Mouse (Mus musculus): ENCODE data around the gene Defb47. TPM values are rescaled to one million over a fixed set of nuclear protein-coding genes. Genes with fewer than 3 reads are reported as not detected.

The Defb47 gene
- total and polyA plus RNA-seq, 2 experiments from 2014 or later: not detected

- Histone ChIP-seq H3K4me2 (ENCODE audit: low read depth, low read length) (no peak within 1 kb of the TSS), H3K36me3 (ENCODE audit: insufficient read depth, low read length) (no peaks in the 10 kb centered on the region), H3K27ac (no peak within 1 kb of the TSS), H3K27me3 (ENCODE audit: insufficient read depth, low read length) (no peaks in the 10 kb centered on the region), H3K9me3 (ENCODE audit: low read length) (no peaks in the 10 kb centered on the region), H3K9ac (replicated peaks; ENCODE audit: low read length) (no peak within 1 kb of the TSS), H3K4me1 (ENCODE audit: insufficient read depth, low read length) (no peaks in the 10 kb centered on the region), H3K4me3 (ENCODE audit: low read length) (no peak within 1 kb of the TSS)
- no peak for ATAC-seq
- no peak for TF ChIP-seq CTCF (IDR thresholded peaks at IDR 0.05; ENCODE audit: low read depth)
- no peak for DNase-seq (ENCODE audit: low spot score)
- WGBS: 69% methylated on average over 1 of the region's 1 CpGs
Observed at GRCm38 (mm10) chr14:62984410-62984809, 13.5 kb upstream of the Defb47 start, which contains the start of gene Defb48. Gene Defb48 (minus strand): TSS chr14:62984510.

GRCm38 (mm10) chr14:62991271-62991670 is 6.6 kb upstream of the Defb47 start:
- H3K4me3 ChIP-seq (ENCODE audit: low read length): no peak overlapping the region
- no peak overlapping the region for H3K9ac ChIP-seq (replicated peaks; ENCODE audit: low read length)
- H3K27me3 ChIP-seq (ENCODE audit: insufficient read depth, low read length): no peaks in the 10 kb centered on the region
- H3K4me2 ChIP-seq (ENCODE audit: low read depth, low read length): no peak overlapping the region
- no peaks in the 10 kb centered on the region for H3K9me3 ChIP-seq (ENCODE audit: low read length)
- no peak for ATAC-seq
- no peak for TF ChIP-seq CTCF (IDR thresholded peaks at IDR 0.05; ENCODE audit: low read depth)
- no peak for DNase-seq (ENCODE audit: low spot score)
- no peaks in the 10 kb centered on the region for H3K36me3 ChIP-seq (ENCODE audit: insufficient read depth, low read length)
- no peak overlapping the region for H3K27ac ChIP-seq
- 87% methylated on average over 3 of the region's 3 CpGs for WGBS
- no peaks in the 10 kb centered on the region for H3K4me1 ChIP-seq (ENCODE audit: insufficient read depth, low read length)

GRCm38 (mm10) chr14:62991849-62992510 is 5.9 kb upstream of the Defb47 start:
- H3K4me2 ChIP-seq (ENCODE audit: low read depth, low read length): no peak overlapping the region
- no peaks in the 10 kb centered on the region for H3K36me3 ChIP-seq (ENCODE audit: insufficient read depth, low read length)
- no peak for ATAC-seq
- TF ChIP-seq CTCF (IDR thresholded peaks at IDR 0.05; ENCODE audit: low read depth): no peak
- no peak overlapping the region for H3K27ac ChIP-seq
- no peaks in the 10 kb centered on the region for H3K27me3 ChIP-seq (ENCODE audit: insufficient read depth, low read length)
- H3K4me1 ChIP-seq (ENCODE audit: insufficient read depth, low read length): no peaks in the 10 kb centered on the region
- H3K4me3 ChIP-seq (ENCODE audit: low read length): no peak overlapping the region
- WGBS: 68% methylated on average over 7 of the region's 7 CpGs
- DNase-seq (ENCODE audit: low spot score): no peak
- H3K9me3 ChIP-seq (ENCODE audit: low read length): no peaks in the 10 kb centered on the region
- H3K9ac ChIP-seq (replicated peaks; ENCODE audit: low read length): no peak overlapping the region

GRCm38 (mm10) chr14:62998977-62999376 is 1.1 kb downstream of the Defb47 start:
- no peak overlapping the region for H3K4me2 ChIP-seq (ENCODE audit: low read depth, low read length)
- no peak overlapping the region for H3K4me3 ChIP-seq (ENCODE audit: low read length)
- H3K27me3 ChIP-seq (ENCODE audit: insufficient read depth, low read length): no peaks in the 10 kb centered on the region
- no peaks in the 10 kb centered on the region for H3K4me1 ChIP-seq (ENCODE audit: insufficient read depth, low read length)
- ATAC-seq (no peak), DNase-seq (ENCODE audit: low spot score) (no peak)
- H3K9ac ChIP-seq (replicated peaks; ENCODE audit: low read length): no peak overlapping the region
- TF ChIP-seq CTCF (IDR thresholded peaks at IDR 0.05; ENCODE audit: low read depth): no peak
- no peaks in the 10 kb centered on the region for H3K36me3 ChIP-seq (ENCODE audit: insufficient read depth, low read length)
- WGBS: 85% methylated on average over 4 of the region's 4 CpGs
- no peaks in the 10 kb centered on the region for H3K9me3 ChIP-seq (ENCODE audit: low read length)
- H3K27ac ChIP-seq: no peak overlapping the region

GRCm38 (mm10) chr14:63002588-63002987 is 4.7 kb downstream of the Defb47 start:
- Histone ChIP-seq H3K27me3 (ENCODE audit: insufficient read depth, low read length) (no peaks in the 10 kb centered on the region), H3K9me3 (ENCODE audit: low read length) (no peaks in the 10 kb centered on the region), H3K4me3 (ENCODE audit: low read length) (no peak overlapping the region), H3K27ac (no peak overlapping the region), H3K4me2 (ENCODE audit: low read depth, low read length) (no peak overlapping the region), H3K36me3 (ENCODE audit: insufficient read depth, low read length) (no peaks in the 10 kb centered on the region), H3K9ac (replicated peaks; ENCODE audit: low read length) (no peak overlapping the region), H3K4me1 (ENCODE audit: insufficient read depth, low read length) (no peaks in the 10 kb centered on the region)
- 54% methylated on average over 2 of the region's 2 CpGs for WGBS
- no peak for TF ChIP-seq CTCF (IDR thresholded peaks at IDR 0.05; ENCODE audit: low read depth)
- ATAC-seq (no peak), DNase-seq (ENCODE audit: low spot score) (no peak)

- Histone ChIP-seq H3K4me1 (ENCODE audit: insufficient read depth, low read length) (no peaks in the 10 kb centered on the region), H3K9ac (replicated peaks; ENCODE audit: low read length) (no peak within 1 kb of the TSS), H3K27me3 (ENCODE audit: insufficient read depth, low read length) (no peaks in the 10 kb centered on the region), H3K4me2 (ENCODE audit: low read depth, low read length) (no peak within 1 kb of the TSS), H3K27ac (no peak within 1 kb of the TSS), H3K36me3 (ENCODE audit: insufficient read depth, low read length) (no peaks in the 10 kb centered on the region), H3K4me3 (ENCODE audit: low read length) (no peak within 1 kb of the TSS), H3K9me3 (ENCODE audit: low read length) (no peaks in the 10 kb centered on the region)
- no peak for TF ChIP-seq CTCF (IDR thresholded peaks at IDR 0.05; ENCODE audit: low read depth)
- DNase-seq (ENCODE audit: low spot score) (no peak), ATAC-seq (no peak)
- 95% methylated on average over 5 of the region's 5 CpGs for WGBS
Observed at GRCm38 (mm10) chr14:63011471-63011870, 13.6 kb downstream of the Defb47 start, which contains the start of gene Defb43. Gene Defb43 (plus strand): TSS chr14:63011771.

- TF ChIP-seq CTCF (IDR thresholded peaks at IDR 0.05; ENCODE audit: low read depth): no peak
- WGBS: 81% methylated on average over 4 of the region's 4 CpGs
Observed at GRCm38 (mm10) chr14:63013082-63013481, 15.2 kb downstream of the Defb47 start.

More at GRCm38 (mm10) chr14:63013082-63013481, 15.2 kb downstream of the Defb47 start:
- H3K27me3 ChIP-seq (ENCODE audit: insufficient read depth, low read length): no peaks in the 10 kb centered on the region
- H3K9ac ChIP-seq (replicated peaks; ENCODE audit: low read length): no peak overlapping the region
- no peaks in the 10 kb centered on the region for H3K9me3 ChIP-seq (ENCODE audit: low read length)
- no peak for ATAC-seq
- H3K4me3 ChIP-seq (ENCODE audit: low read length): no peak overlapping the region
- no peaks in the 10 kb centered on the region for H3K4me1 ChIP-seq (ENCODE audit: insufficient read depth, low read length)
- H3K36me3 ChIP-seq (ENCODE audit: insufficient read depth, low read length): no peaks in the 10 kb centered on the region
- no peak overlapping the region for H3K4me2 ChIP-seq (ENCODE audit: low read depth, low read length)
- no peak overlapping the region for H3K27ac ChIP-seq
- no peak for DNase-seq (ENCODE audit: low spot score)

All from hindbrain, postnatal 0 days (tissue).